Mouse (Mus musculus): ENCODE measurements around the gene Ankk1.

Gene Ankk1

GRCm38 (mm10) chr9:49426921-49427320 lies at the start of gene Ankk1:
TSS of gene Ankk1 (minus strand) at chr9:49427021.
- no peak for DNase-seq

GRCm38 (mm10) chr9:49472126-49472525 lies 45.3 kb upstream of the Ankk1 start:
- no peak for DNase-seq

- DNase-seq, result no peak
Observed at GRCm38 (mm10) chr9:49470946-49471345, 44.1 kb upstream of the Ankk1 start.

GRCm38 (mm10) chr9:49470006-49470405 lies 43.2 kb upstream of the Ankk1 start:
- DNase-seq, result no peak

- no peak for DNase-seq
Observed at GRCm38 (mm10) chr9:49456136-49456535, 29.3 kb upstream of the Ankk1 start.

GRCm38 (mm10) chr9:49452396-49452795 lies 25.6 kb upstream of the Ankk1 start:
- no peak for DNase-seq

- DNase-seq, result no peak
Observed at GRCm38 (mm10) chr9:49450491-49450890, 23.7 kb upstream of the Ankk1 start.

- no peak for DNase-seq
Observed at GRCm38 (mm10) chr9:49442621-49443020, 15.8 kb upstream of the Ankk1 start.

- no peak for DNase-seq
Observed at GRCm38 (mm10) chr9:49427478-49427877, 657 bp upstream of the Ankk1 start.

- DNase-seq, result no peak
Observed at GRCm38 (mm10) chr9:49425585-49425984, 1.2 kb downstream of the Ankk1 start.

- DNase-seq, result no peak
Observed at GRCm38 (mm10) chr9:49423866-49424265, 3.0 kb downstream of the Ankk1 start.

- no peak for DNase-seq
Observed at GRCm38 (mm10) chr9:49410621-49411020, 16.2 kb downstream of the Ankk1 start.

- no peak for DNase-seq
Observed at GRCm38 (mm10) chr9:49407028-49407427, 19.8 kb downstream of the Ankk1 start.

GRCm38 (mm10) chr9:49403711-49404110 lies 23.1 kb downstream of the Ankk1 start:
- DNase-seq, result no peak

GRCm38 (mm10) chr9:49396006-49396405 lies 30.8 kb downstream of the Ankk1 start:
- DNase-seq, result no peak

- DNase-seq, result no peak
Observed at GRCm38 (mm10) chr9:49392242-49392641, 34.6 kb downstream of the Ankk1 start.

GRCm38 (mm10) chr9:49386119-49386518 lies 40.7 kb downstream of the Ankk1 start:
- DNase-seq, result peak in 1 of 2 experiments; percentile 12

- DNase-seq, result no peak
Observed at GRCm38 (mm10) chr9:49385301-49385700, 41.5 kb downstream of the Ankk1 start.

GRCm38 (mm10) chr9:49384855-49385254 lies 42.0 kb downstream of the Ankk1 start:
- no peak for DNase-seq

- no peak for DNase-seq
Observed at GRCm38 (mm10) chr9:49384041-49384440, 42.8 kb downstream of the Ankk1 start.

GRCm38 (mm10) chr9:49379962-49380361 lies 46.9 kb downstream of the Ankk1 start:
- no peak for DNase-seq

GRCm38 (mm10) chr9:49373946-49374345 lies 52.9 kb downstream of the Ankk1 start:
- DNase-seq, result no peak

- DNase-seq, result peak in 1 of 2 experiments; percentile 12
Observed at GRCm38 (mm10) chr9:49365763-49366162, 61.1 kb downstream of the Ankk1 start.

All from kidney, postnatal 4 days (tissue).